Mouse (Mus musculus): ENCODE results near the gene Cldn9.

GRCm38 (mm10) chr17:23683226-23683625, 600 bp downstream of the Cldn9 start:
- TF ChIP-seq ZNF384 (IDR thresholded peaks at IDR 0.05; ENCODE audit: low read depth, low read length) (no peak), MAFK (IDR thresholded peaks at IDR 0.05; ENCODE audit: insufficient read depth, low read depth, low read length) (no peak)

Measured in ES-E14 (cell line).